Mouse (Mus musculus) kidney, embryonic 14.5 days (tissue): ENCODE measurements around the gene Arhgap35. TPM values are rescaled to one million over a fixed set of nuclear protein-coding genes. Genes with fewer than 3 reads are reported as not detected.

ENCODE experiments used
- ATAC-seq: fragments of 200-750 bp; cut with Nextera tagmentation; 2 replicates; pipeline ENCODE4 v1.8.0; 2017; ENCODE audit warnings: moderate number of reproducible peaks, mild to moderate bottlenecking, moderate TSS enrichment, moderate library complexity; ENCODE audit not compliant: low FRiP score, low TSS enrichment
- H3K27ac ChIP-seq: fragments of 300-500 bp; sonication (generic); 2 replicates; pipeline ENCODE4 v1.5.1; 2014; ENCODE audit warnings: low read depth, mild to moderate bottlenecking, low read length, moderate library complexity, mixed read lengths
- H3K27me3 ChIP-seq: fragments of 300-500 bp; sonication (generic); 2 replicates; pipeline ENCODE4 v1.6.1; 2014; ENCODE audit warnings: mild to moderate bottlenecking, low read length; ENCODE audit not compliant: control insufficient read depth, insufficient read depth
- H3K36me3 ChIP-seq: fragments of 300-500 bp; sonication (generic); 2 replicates; pipeline ENCODE4 v1.6.1; 2014; ENCODE audit warnings: low read length, mixed read lengths; ENCODE audit not compliant: control insufficient read depth, insufficient read depth
- H3K4me1 ChIP-seq: fragments of 300-500 bp; sonication (generic); 2 replicates; pipeline ENCODE4 v1.6.1; 2014; ENCODE audit warnings: low read length, mixed read lengths; ENCODE audit not compliant: control insufficient read depth, insufficient read depth
- H3K4me2 ChIP-seq: fragments of 300-500 bp; sonication (generic); replicated peaks from 2 replicates; pipeline ENCODE4 v1.6.1; 2014; ENCODE audit warnings: low read depth, mild to moderate bottlenecking, low read length
- H3K4me3 ChIP-seq: fragments of 300-500 bp; sonication (generic); 2 replicates; pipeline ENCODE4 v1.5.1; 2014; ENCODE audit warnings: mild to moderate bottlenecking, low read length
- H3K9ac ChIP-seq: fragments of 300-500 bp; sonication (generic); 2 replicates; pipeline ENCODE4 v1.6.1; 2014; ENCODE audit warnings: low read depth, mild to moderate bottlenecking, low read length, moderate library complexity
- H3K9me3 ChIP-seq: fragments of 300-500 bp; sonication (generic); 2 replicates; pipeline ENCODE4 v1.6.1; 2016; ENCODE audit warnings: low read length; ENCODE audit not compliant: control insufficient read depth
- WGBS: fragments of 180-500 bp; shearing (Covaris S2); extraction: QIAGEN DNeasy Blood & Tissue Kit; methylation state at CpG from one replicate; pipeline ENCODE4 v1.1.7; 2014; 5-methylcytosine and 5-hydroxymethylcytosine counted together
- polyA plus RNA-seq: library from polyadenylated mRNA; unstranded; fragments of >200 nt; fragmentation: Nextera tagmentation; extraction: Ambion mirVana; gene quantifications from 2 replicates; pipeline ENCODE4 v1.2.1, GENCODE M21; 2014

Arhgap35 gene
- polyA plus RNA-seq, 1 experiment from 2014 or later: 26.6 TPM

DNA sequence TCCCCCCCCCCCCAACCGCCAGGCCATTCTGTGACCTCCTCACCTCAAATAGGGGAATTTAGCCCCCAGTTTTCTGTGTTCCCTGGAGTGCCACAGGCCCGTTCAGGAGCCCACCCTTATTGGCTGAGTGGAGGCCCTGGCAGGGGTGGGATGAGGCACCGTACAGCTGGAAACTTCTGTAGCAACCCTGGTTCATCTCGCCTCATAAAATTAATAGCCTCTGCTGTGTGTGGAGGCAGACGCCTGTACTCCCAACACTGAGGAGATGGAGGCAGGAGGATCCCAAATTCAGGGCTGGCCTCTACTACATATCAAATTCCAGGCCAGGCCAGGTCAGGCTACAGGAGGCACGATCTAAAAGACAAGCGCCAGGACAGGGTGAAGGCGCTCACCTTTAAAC, 140.9 kb downstream of the Arhgap35 start:
- peak; percentile 56 for ATAC-seq
- Histone ChIP-seq H3K4me1 (peaks cover 16% of the 10 kb centered on the region; the same call in 1 of the 2 replicates), H3K36me3 (no peaks in the 10 kb centered on the region), H3K27ac (no peak overlapping the region), H3K9ac (no peak overlapping the region), H3K4me3 (no peak overlapping the region), H3K27me3 (peaks cover 57% of the 10 kb centered on the region), H3K9me3 (no peaks in the 10 kb centered on the region), H3K4me2 (no peak overlapping the region)
- 28% methylated on average over 8 of the region's 8 CpGs for WGBS

DNA sequence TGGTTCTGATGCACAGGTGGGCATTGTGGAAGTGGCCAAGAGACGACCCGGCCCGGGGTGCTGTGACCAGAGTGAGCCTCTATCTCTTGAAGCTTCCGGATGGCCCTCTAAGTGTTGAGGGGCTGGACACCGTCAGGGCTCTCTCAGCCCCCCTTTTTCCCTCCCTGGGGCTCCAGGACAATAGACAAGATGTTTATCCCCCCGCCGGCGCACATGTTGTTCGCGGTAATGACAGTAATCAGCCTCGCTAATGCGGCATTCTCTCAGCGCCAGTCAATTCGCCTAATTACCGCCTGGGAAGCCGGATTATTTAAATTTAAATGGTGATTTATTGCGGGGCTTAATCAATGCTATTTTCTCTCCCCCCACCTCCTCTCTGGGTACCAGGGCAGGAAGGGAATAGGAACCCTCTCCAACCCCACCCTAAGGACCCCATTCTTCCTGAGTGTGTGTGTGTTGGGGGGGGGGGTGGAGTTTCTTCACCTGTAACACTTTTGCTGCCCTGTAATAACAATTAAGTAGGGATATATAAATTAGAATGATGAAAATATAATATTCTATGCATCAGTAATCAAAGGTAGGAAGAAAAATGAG, 142.6 kb downstream of the Arhgap35 start:
- Histone ChIP-seq H3K4me1 (peaks cover 16% of the 10 kb centered on the region; the same call in 1 of the 2 replicates), H3K4me3 (no peak overlapping the region), H3K36me3 (no peaks in the 10 kb centered on the region), H3K27me3 (peaks cover 56% of the 10 kb centered on the region), H3K4me2 (no peak overlapping the region), H3K9me3 (no peaks in the 10 kb centered on the region), H3K9ac (no peak overlapping the region), H3K27ac (no peak overlapping the region)
- no peak for ATAC-seq
- WGBS: 9% methylated on average over 17 of the region's 17 CpGs

DNA sequence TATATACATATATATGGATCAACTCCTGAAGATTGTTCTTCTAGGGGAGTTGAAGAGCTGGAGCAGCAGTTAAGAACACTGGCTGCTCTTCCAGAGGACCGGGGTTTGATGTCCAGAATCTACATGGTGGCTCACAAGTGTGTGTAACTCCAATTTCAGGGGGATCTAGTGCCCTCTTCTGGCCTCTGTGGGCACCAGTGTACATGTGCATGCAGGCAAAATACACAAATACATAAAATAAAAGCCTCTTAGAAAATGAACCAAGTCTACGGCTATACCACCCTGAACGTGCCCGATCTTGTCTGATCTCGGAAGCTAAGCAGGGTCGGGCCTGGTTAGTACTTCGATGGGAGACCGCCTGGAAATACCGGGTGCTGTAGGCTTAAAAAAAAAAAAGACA, 143.2 kb downstream of the Arhgap35 start:
- ATAC-seq: no peak
- Histone ChIP-seq H3K9me3 (no peaks in the 10 kb centered on the region), H3K9ac (no peak overlapping the region), H3K4me2 (no peak overlapping the region), H3K4me1 (peaks cover 16% of the 10 kb centered on the region; the same call in 1 of the 2 replicates), H3K4me3 (no peak overlapping the region), H3K27ac (no peak overlapping the region), H3K36me3 (no peaks in the 10 kb centered on the region), H3K27me3 (peaks cover 49% of the 10 kb centered on the region)
- 45% methylated on average over 9 of the region's 9 CpGs for WGBS

DNA sequence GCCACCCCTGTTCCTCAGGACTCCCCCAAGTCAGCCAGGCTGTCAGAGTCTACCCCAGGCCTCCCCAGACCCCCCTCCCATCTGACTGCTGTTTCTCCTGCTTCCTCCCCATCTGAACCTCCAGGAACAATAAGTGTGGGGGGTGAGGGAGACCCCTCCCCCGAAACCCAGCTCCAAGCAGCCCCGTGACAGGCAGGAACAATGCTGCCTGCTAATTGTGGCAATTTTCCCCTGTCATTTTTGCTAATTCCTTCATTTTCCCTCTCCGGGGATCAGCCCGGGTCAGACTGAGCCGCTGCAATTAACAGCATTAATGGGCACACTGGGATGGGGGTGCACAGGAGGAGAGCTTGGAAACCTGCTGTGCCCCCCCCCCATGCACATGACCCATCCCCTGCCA, 146.7 kb downstream of the Arhgap35 start:
- no peaks in the 10 kb centered on the region for H3K36me3 ChIP-seq
- H3K4me2 ChIP-seq: no peak overlapping the region
- no peaks in the 10 kb centered on the region for H3K9me3 ChIP-seq
- no peak overlapping the region for H3K9ac ChIP-seq
- peaks cover 15% of the 10 kb centered on the region for H3K27me3 ChIP-seq
- WGBS: 15% methylated on average over 5 of the region's 5 CpGs
- H3K4me3 ChIP-seq: no peak overlapping the region
- H3K4me1 ChIP-seq: no peaks in the 10 kb centered on the region
- no peak for ATAC-seq
- no peak overlapping the region for H3K27ac ChIP-seq

DNA sequence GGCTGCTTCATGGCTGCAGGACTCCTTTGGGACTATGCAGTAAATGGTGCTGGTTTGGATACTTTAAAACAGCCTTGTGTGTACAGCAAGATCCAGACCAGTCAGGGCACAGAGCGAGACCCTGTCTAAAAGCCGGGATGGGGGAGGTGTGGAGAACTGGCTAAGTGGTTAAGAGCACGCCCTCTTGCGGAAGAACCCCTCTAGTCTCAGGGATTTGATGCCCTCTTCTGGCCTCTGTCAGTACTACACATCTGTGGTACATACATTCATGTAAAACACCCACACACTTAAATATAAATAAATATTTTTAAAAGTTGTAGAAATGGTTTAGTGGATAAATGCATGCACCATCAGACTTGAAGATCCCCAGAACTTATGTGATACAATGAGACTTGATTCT, 148.2 kb downstream of the Arhgap35 start:
- H3K27ac ChIP-seq: no peak overlapping the region
- peaks cover 3% of the 10 kb centered on the region; the same call in 1 of the 2 replicates for H3K27me3 ChIP-seq
- 72% methylated on average over 4 of the region's 4 CpGs for WGBS
- H3K36me3 ChIP-seq: no peaks in the 10 kb centered on the region
- H3K4me2 ChIP-seq: no peak overlapping the region
- H3K9ac ChIP-seq: no peak overlapping the region
- no peak overlapping the region for H3K4me3 ChIP-seq
- H3K4me1 ChIP-seq: no peaks in the 10 kb centered on the region
- no peaks in the 10 kb centered on the region for H3K9me3 ChIP-seq
- ATAC-seq: no peak

DNA sequence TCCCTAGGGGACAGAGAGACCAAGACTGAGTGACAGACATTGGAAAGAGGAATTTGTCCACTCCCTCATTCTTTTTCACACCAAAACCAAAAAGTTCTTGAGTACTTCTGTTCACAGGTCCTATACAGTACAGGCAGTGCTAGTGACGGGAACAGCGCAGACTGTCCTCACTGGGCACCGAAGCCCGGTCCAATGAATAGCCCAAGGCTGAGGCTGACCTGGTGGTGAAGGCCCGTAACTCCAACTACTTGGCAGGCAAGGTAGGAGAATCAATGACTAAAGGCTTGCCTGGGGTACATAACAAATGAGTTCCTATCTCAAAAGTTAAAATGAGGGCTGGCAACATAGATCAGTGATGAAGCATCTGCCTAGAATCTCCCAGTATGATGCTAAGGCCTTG, 149.2 kb downstream of the Arhgap35 start:
- WGBS: 92% methylated on average over 5 of the region's 5 CpGs
- H3K9ac ChIP-seq: no peak overlapping the region
- ATAC-seq: no peak
- no peaks in the 10 kb centered on the region for H3K9me3 ChIP-seq
- no peak overlapping the region for H3K27ac ChIP-seq
- H3K4me2 ChIP-seq: no peak overlapping the region
- no peaks in the 10 kb centered on the region for H3K4me1 ChIP-seq
- H3K36me3 ChIP-seq: no peaks in the 10 kb centered on the region
- peaks cover 7% of the 10 kb centered on the region; the same call in 1 of the 2 replicates for H3K27me3 ChIP-seq
- no peak overlapping the region for H3K4me3 ChIP-seq

DNA sequence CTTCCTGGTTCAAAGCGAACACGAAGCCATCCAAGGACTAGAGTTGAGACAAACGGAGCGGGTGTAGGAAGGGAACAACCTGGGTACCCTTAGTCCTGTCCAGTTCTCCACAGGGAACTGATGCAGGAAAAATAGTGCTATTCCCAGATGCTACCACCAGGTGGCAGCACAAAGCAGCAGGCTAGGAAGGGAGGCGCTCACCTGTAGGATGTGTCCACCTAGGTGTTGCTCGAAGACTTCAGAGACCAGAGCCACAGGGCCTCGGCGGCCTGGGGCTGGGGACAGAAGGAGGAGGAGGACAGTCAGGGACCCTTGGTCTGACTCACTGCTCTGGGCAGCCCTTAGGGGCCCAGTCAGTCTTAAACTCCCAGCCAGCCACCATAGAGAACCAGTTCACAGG, 149.6 kb downstream of the Arhgap35 start:
- Histone ChIP-seq H3K9me3 (no peaks in the 10 kb centered on the region), H3K9ac (no peak overlapping the region), H3K27me3 (peaks cover 9% of the 10 kb centered on the region; the same call in 1 of the 2 replicates), H3K36me3 (no peaks in the 10 kb centered on the region), H3K4me2 (no peak overlapping the region), H3K4me3 (no peak overlapping the region), H3K27ac (no peak overlapping the region), H3K4me1 (no peaks in the 10 kb centered on the region)
- 20% methylated on average over 8 of the region's 8 CpGs for WGBS
- no peak; the same call in 1 of the 2 replicates for ATAC-seq

DNA sequence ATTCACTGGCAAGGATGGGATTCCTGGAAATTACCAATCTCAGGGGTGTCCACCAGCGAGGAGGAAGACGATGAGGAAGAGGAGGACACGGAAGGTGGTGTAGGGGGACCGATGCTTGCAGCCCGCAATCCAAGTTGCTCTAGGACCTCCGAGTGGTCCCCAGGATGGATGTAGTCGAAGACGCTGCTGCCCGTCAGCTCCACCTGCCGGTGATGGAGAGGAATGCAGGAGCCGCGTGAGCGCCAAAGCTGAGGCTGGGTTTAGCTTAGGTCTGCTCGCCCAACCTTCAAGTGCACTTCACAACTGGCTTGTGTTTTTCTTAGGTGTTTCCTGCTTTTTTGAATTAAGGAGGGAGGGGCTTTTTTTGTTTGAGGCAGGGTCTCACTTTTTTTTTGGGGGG, 151.6 kb downstream of the Arhgap35 start:
- peaks cover 7% of the 10 kb centered on the region; the same call in 1 of the 2 replicates for H3K27me3 ChIP-seq
- H3K4me1 ChIP-seq: no peaks in the 10 kb centered on the region
- 2% methylated on average over 14 of the region's 14 CpGs for WGBS
- no peaks in the 10 kb centered on the region for H3K9me3 ChIP-seq
- H3K36me3 ChIP-seq: no peaks in the 10 kb centered on the region
- ATAC-seq: peak; percentile 30; the same call in 1 of the 2 replicates
- no peak overlapping the region for H3K9ac ChIP-seq
- no peak overlapping the region for H3K4me3 ChIP-seq
- no peak overlapping the region for H3K27ac ChIP-seq
- no peak overlapping the region for H3K4me2 ChIP-seq

DNA sequence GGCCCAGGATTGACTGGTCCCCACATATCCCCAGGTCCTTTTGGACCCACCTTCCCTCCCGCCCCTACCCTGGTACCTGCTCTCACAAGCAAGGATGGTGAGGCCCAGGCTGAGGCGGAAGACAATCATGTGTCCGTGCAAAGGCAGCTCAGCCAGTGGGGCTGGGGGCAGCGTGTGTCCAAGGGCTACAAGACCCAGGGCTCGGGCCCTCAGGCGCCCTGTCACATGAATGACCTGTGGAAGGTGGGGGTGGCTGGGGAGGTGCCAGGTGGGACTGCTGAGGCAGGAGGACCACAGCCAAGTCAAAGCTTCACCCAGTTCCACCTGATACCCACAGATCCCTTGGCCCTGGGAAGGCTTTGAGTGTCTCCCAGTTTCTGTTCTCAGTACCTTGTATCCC, 153.1 kb downstream of the Arhgap35 start:
- Histone ChIP-seq H3K27me3 (peaks cover 6% of the 10 kb centered on the region; the same call in 1 of the 2 replicates), H3K36me3 (no peaks in the 10 kb centered on the region), H3K9ac (no peak overlapping the region), H3K4me3 (no peak overlapping the region), H3K4me1 (no peaks in the 10 kb centered on the region), H3K9me3 (no peaks in the 10 kb centered on the region), H3K27ac (no peak overlapping the region), H3K4me2 (no peak overlapping the region)
- WGBS: 77% methylated on average over 6 of the region's 6 CpGs
- ATAC-seq: no peak
